ENCODE assay signal across 10 mouse cellular contexts in the genomic region with DNA sequence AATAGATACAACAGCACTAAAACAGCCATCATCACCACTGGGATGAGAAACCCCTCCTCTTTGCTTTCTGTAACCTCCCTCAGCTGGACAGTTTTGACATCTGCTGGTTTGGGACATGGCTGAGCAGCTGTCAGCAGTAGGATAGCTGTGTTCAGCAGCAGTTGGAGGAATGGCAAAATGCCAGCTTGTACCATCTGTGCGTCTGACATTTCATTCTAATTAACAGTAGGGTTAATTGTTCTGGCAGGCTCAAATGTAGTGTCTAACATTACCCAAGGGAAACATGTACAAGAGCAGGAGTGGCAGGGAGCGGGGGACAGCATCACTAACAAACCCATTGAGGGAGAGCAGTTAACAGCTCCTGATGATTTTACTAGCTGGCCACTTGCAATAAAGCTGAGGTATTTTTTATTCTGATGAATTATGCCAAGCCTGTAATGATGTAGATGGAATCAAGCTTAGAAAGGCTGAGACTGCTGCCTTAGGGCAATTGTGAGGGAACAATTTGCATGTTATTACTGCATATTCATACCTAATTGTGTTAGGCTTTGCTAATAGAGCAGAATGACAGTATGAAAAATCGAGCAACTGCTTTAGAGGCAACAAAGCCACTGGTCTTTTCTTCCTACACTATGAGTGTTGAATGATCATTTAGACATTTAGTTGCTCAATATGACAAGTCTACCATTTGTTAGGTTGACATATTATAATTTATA. TPM values are rescaled to one million over a fixed set of nuclear protein-coding genes. Genes with fewer than 3 reads are reported as not detected.
DNase-seq lines count a peak whose midpoint lies in the region; ATAC-seq lines count a peak whose summit lies in the region.
"Had no signal": no experiment of that assay in that cellular context is flagged by ENCODE, and none has a peak within 500 bp of the region (broad histone marks: within the 10 kb centered on the region; RNA-seq: fewer than 3 reads in every experiment).

No protein-coding gene starts in this region.

- no peaks in the 10 kb centered on the region for H3K27me3 ChIP-seq in embryonic facial prominence, embryonic 11.5 days (ENCODE audit: control insufficient read depth, insufficient read depth, low read length)
- H3K27me3 ChIP-seq: heart, embryonic 15.5 days; Patski had no signal

- DNase-seq in kidney, postnatal 4 days: peak; percentile 1 to 2
- no peak for DNase-seq in kidney, adult 18-20 months
- DNase-seq in embryonic facial prominence, embryonic 11.5 days (ENCODE audit: low spot score): peak; percentile 5
- peak; percentile 43 to 68 for DNase-seq in layer of hippocampus, adult 18-20 months (ENCODE audit: low spot score in 2 of 2)
- peak; percentile 14 for DNase-seq in neural tube, embryonic 10.5 days (ENCODE audit: extremely low spot score, low spot score)
- no peak for DNase-seq in thymus, postnatal 10 days (ENCODE audit: low spot score in 2 of 2)
- DNase-seq in ovary, postnatal 10 days (ENCODE audit: low spot score): no peak

- H3K27ac ChIP-seq in embryonic facial prominence, embryonic 11.5 days (replicated peaks; ENCODE audit: low read depth, low read length): no peak overlapping the region
- H3K27ac ChIP-seq: heart, embryonic 15.5 days had no signal

- 53% methylated on average over 3 of the region's 3 CpGs for WGBS in embryonic facial prominence, embryonic 11.5 days

- no peaks in the 10 kb centered on the region for H3K4me1 ChIP-seq in embryonic facial prominence, embryonic 11.5 days (ENCODE audit: control insufficient read depth, insufficient read depth, low read length)
- H3K4me1 ChIP-seq: heart, embryonic 15.5 days had no signal

- H3K9me3 ChIP-seq in embryonic facial prominence, embryonic 11.5 days (replicated peaks; ENCODE audit: control insufficient read depth, low read length): no peaks in the 10 kb centered on the region
- H3K9me3 ChIP-seq: heart, embryonic 15.5 days had no signal

- no peak overlapping the region for H3K4me3 ChIP-seq in embryonic facial prominence, embryonic 11.5 days (ENCODE audit: low read depth, low read length)
- H3K4me3 ChIP-seq: heart, embryonic 15.5 days had no signal

- no peaks in the 10 kb centered on the region for H3K36me3 ChIP-seq in embryonic facial prominence, embryonic 11.5 days (replicated peaks; ENCODE audit: control insufficient read depth, insufficient read depth, low read depth, low read length)
- H3K36me3 ChIP-seq: heart, embryonic 15.5 days had no signal

- H3K4me2 ChIP-seq in embryonic facial prominence, embryonic 11.5 days (ENCODE audit: low read depth, low read length): no peak overlapping the region
- H3K4me2 ChIP-seq: heart, embryonic 15.5 days had no signal

- ATAC-seq in embryonic facial prominence, embryonic 11.5 days (replicated peaks; ENCODE audit: insufficient number of reproducible peaks, low FRiP score, low TSS enrichment, low read depth): peak; percentile 91
- no peak for ATAC-seq in activated CD4-positive, CD25-positive, alpha-beta regulatory T cell, adult 4 months
- ATAC-seq: Patski had no signal

- no peak overlapping the region for H3K9ac ChIP-seq in embryonic facial prominence, embryonic 11.5 days (replicated peaks; ENCODE audit: low read length)
- H3K9ac ChIP-seq: heart, embryonic 15.5 days had no signal

RNA-seq across cellular contexts. Expression of a gene that starts 4.3 kb away (rescaled TPM):
- polyA plus RNA-seq in embryonic facial prominence, embryonic 11.5 days (2014; fragmentation: Nextera tagmentation; extraction: Ambion mirVana): 17.4 and 21.5 TPM in 2 replicates
- 10 to 100 TPM; 14.1 to 14.9 TPM for total RNA-seq in layer of hippocampus, adult 18-20 months (2021)
- polyA plus RNA-seq in activated CD4-positive, CD25-positive, alpha-beta regulatory T cell, adult 4 months (2017; shearing (Covaris generic)): 100 to 1,000 TPM in 1 of 2 experiments, 10 to 100 TPM in 1; 27.4 to 385 TPM

Comparison
In these comparisons a context has a peak if more than half of its experiments do, and no peak if none do; other contexts are left out.
1. DNase-seq: peak in kidney, postnatal 4 days (2 of 2), embryonic facial prominence, embryonic 11.5 days (single experiment), layer of hippocampus, adult 18-20 months (2 of 2) and neural tube, embryonic 10.5 days (single experiment); none in kidney, adult 18-20 months (single experiment), thymus, postnatal 10 days (0 of 2) and ovary, postnatal 10 days (single experiment).